Mouse (Mus musculus): ENCODE measurements around the gene Aebp2.
"Not testable (repeated sequence)": the region's sequence is repeated elsewhere in the genome, so short reads cannot be mapped to it uniquely, and the experiment has no call there.

Gene Aebp2

GRCm38 (mm10) chr6:140622391-140623225, at the start of gene Aebp2:
TSS of gene Aebp2 (plus strand) at chr6:140622663.
- DNase-seq (ENCODE audit: extremely low spot score, low read depth, low spot score): no peak

GRCm38 (mm10) chr6:140574943-140575342, 47.5 kb upstream of the Aebp2 start:
- no peak for DNase-seq (ENCODE audit: extremely low spot score, low read depth, low spot score)

DNA sequence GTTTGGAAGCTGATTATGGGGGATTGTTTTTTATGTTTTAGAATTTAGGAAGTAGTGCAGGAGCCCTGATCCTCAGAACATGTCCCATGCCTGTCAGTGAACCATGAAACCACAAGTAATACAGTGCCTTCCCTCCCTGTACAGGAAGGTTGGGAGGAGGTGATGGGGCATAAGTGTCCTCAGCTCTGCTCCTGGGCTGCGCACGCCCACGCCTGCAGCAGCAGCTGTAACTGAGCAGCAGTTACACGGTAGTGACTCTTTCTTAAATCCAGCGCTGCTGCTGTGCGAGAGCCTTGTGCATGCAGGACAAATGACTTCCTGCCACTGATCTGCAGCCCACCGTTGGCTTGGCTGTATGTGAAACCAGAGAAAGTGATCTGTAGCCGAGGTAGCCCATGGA, 46.3 kb upstream of the Aebp2 start:
- DNase-seq (ENCODE audit: extremely low spot score, low read depth, low spot score): no peak

- DNase-seq (ENCODE audit: extremely low spot score, low read depth, low spot score): no peak
Observed at GRCm38 (mm10) chr6:140576961-140577821, 45.3 kb upstream of the Aebp2 start.

DNA sequence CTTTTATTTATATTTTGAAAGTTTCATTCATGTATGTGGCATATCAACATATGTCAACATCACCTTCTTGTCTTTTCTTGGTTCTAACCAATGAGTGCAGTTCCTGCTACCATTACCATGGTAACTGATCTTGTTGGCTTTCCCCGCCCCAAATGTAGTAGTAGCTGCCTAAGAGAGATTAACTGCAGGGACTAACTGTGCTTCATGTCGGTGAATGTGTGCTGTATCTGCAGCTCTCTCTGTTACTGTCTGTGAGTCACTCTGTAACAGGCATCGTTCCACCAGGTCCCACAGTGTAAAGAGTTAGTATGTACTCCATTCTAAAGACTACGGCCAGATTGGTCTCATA, 44.7 kb upstream of the Aebp2 start:
- no peak for DNase-seq (ENCODE audit: extremely low spot score, low read depth, low spot score)

DNA sequence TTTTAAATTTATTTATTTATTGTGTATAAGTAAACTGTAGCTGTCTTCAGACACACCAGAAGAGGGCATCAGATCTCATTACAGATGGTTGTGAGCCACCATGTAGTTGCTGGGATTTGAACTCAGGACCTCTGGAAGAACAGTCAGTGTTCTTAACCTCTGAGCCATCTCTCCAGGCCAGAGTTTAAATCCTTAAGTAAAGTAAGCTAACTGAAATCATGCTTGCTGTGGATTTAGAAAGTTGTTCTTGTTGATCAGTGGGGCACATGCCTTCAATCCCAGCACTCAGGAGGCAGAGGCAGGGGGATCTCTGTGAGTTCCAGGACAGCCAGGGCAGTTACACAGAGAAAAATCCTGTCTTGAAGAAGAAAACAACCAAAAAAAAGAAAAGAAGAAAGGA, 43.5 kb upstream of the Aebp2 start:
- not testable (repeated sequence) for DNase-seq (ENCODE audit: extremely low spot score, low read depth, low spot score)

GRCm38 (mm10) chr6:140580170-140580569, 42.3 kb upstream of the Aebp2 start:
- DNase-seq (ENCODE audit: extremely low spot score, low read depth, low spot score): no peak

DNA sequence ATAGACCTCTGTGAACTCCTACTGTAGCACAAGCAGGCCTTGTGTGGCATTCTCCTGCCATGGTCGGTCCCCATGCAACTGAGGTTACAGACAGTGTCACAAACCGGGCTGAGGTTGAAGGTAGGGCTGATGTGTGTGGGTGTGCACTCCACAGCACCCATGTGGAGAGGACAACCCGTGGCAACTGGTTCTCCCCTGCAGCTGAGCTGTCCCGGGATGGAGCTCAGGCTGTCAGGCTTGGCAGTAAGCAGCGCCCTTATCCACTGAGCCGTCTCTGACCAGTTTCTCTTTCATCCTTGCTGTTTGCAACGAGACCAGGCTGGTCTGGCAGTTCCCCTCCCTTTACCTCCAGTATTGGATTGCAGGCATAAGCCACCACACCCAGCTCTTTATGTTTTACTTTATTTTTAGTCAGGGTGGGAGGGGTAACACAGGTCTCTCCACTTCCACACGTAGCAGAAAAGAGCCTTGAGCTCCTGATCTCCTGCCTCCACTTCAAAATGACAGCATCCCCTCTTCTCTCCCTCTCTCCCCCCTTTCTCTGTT, 35.7 kb upstream of the Aebp2 start:
- no peak for DNase-seq (ENCODE audit: extremely low spot score, low read depth, low spot score)

GRCm38 (mm10) chr6:140591331-140591730, 31.1 kb upstream of the Aebp2 start:
- no peak for DNase-seq (ENCODE audit: extremely low spot score, low read depth, low spot score)

DNA sequence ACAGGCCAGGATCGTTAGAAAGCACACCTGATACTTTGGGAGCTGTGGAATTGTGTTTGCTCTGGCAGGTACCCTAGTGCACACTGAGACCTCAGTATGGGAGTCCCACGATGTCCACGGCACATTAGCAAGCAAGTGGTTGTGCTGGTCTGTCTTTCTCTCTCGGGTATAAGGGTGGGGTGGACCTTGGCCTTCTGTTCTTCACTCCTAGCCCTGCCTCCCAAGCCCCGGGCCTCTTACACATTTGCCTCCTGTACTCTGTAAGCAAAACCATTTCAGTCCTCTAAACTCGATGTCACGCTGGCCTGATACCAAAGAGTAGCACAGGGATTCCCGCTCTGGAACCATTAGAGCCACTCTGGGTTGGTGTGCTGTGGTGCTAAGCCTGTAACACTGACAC, 29.8 kb upstream of the Aebp2 start:
- no peak for DNase-seq (ENCODE audit: extremely low spot score, low read depth, low spot score)

GRCm38 (mm10) chr6:140593420-140594170, 28.9 kb upstream of the Aebp2 start:
- no peak for DNase-seq (ENCODE audit: extremely low spot score, low read depth, low spot score)

GRCm38 (mm10) chr6:140595551-140595950, 26.9 kb upstream of the Aebp2 start:
- not testable (repeated sequence) for DNase-seq (ENCODE audit: extremely low spot score, low read depth, low spot score)

GRCm38 (mm10) chr6:140597381-140598329, 24.8 kb upstream of the Aebp2 start:
- DNase-seq (ENCODE audit: extremely low spot score, low read depth, low spot score): no peak

- DNase-seq (ENCODE audit: extremely low spot score, low read depth, low spot score): no peak
Observed at GRCm38 (mm10) chr6:140598516-140598915, 23.9 kb upstream of the Aebp2 start.

- no peak for DNase-seq (ENCODE audit: extremely low spot score, low read depth, low spot score)
Observed at GRCm38 (mm10) chr6:140599337-140599736, 23.1 kb upstream of the Aebp2 start.

GRCm38 (mm10) chr6:140600671-140601070, 21.8 kb upstream of the Aebp2 start:
- DNase-seq (ENCODE audit: extremely low spot score, low read depth, low spot score): not testable (repeated sequence)

DNA sequence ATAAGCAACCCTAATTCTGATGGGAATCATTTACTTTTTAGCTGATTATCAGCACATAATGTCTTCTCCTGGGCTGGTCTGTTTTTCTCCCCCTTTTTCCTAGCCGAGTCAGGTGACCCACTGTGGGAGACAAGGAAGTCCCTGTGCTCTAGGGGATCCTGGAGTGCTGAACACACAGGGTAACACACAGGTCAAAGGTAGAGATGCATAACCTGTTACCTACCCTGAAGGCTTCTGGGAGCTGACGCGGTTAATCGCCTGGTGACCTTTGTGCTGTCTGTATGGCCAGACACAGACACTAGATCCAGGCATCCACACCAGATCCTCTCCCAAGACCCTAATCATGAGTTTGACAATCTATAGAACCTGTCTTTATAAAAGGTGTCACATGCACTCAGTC, 21.3 kb upstream of the Aebp2 start:
- no peak for DNase-seq (ENCODE audit: extremely low spot score, low read depth, low spot score)

GRCm38 (mm10) chr6:140603228-140603944, 19.1 kb upstream of the Aebp2 start:
- no peak for DNase-seq (ENCODE audit: extremely low spot score, low read depth, low spot score)

DNA sequence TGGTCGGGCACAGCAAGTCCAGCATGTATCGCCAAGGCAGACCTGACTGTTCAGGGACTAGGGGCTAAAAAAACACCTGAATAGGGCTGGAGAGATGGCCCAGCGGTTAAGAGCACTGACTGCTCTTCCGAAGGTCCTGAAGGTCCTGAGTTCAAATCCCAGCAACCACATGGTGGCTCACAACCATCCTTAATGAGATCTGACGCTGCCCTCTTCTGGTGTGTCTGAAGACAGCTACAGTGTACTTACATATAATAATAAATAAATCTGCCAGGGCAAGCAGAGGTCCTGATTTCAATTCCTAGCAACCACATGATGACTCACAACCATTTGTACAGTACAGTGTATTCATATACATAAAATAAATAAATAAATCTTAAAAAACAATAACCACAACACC, 17.3 kb upstream of the Aebp2 start:
- DNase-seq (ENCODE audit: extremely low spot score, low read depth, low spot score): not testable (repeated sequence)
